Mouse (Mus musculus): ENCODE results near the gene Trip10.
"Not testable (repeated sequence)": the region's sequence is repeated elsewhere in the genome, so short reads cannot be mapped to it uniquely, and the experiment has no call there.

Trip10 gene

DNA sequence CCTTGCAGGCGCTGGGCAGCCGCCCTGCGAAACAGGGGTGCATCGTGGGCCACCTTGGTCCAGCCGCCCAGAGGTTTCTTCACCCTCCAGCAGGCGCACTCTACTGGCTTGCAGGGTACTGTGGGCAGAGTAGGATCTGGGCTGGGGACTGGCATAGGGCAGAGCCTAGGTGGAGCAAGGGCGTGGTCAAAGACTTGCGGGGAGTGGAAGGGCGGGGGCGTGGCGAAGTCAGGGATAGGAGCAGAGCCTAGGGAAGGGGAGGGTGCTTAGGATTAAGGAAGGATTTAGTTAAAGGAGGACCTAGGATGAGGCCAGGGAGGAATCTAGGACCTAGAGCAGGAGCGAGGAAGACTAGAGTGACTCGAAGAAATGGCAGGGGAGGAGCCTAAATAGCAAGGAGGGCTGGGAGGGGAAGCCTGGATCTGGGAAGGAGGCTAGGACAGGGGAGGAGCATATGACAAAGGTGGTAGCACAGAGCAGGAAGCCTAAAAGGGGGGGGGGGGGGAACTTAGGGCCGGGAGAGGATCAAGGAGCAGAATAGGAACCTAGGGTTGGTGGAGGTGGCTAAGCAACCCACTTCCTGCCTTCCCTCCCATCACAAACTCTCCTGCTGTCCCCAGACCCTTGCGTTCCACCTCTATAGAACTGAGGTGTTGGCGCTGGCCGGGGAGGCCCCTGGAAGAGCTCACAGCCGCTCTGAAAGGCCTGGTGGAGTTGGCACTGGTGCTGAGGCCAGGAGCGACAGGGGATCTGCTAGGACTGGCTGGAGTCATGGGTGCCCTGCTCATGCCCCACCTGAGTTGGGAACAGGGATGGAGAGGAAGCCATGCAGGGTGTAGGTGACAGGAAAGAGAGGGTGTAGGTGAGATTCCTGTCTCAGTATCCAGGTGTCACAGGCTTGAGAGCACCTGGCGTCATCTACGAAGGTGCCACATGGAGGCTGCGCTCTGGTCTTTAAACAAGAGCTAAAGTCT is 16.0 kb downstream of the Trip10 start:
- peak; percentile 90 for DNase-seq (ENCODE audit: low spot score)

DNA sequence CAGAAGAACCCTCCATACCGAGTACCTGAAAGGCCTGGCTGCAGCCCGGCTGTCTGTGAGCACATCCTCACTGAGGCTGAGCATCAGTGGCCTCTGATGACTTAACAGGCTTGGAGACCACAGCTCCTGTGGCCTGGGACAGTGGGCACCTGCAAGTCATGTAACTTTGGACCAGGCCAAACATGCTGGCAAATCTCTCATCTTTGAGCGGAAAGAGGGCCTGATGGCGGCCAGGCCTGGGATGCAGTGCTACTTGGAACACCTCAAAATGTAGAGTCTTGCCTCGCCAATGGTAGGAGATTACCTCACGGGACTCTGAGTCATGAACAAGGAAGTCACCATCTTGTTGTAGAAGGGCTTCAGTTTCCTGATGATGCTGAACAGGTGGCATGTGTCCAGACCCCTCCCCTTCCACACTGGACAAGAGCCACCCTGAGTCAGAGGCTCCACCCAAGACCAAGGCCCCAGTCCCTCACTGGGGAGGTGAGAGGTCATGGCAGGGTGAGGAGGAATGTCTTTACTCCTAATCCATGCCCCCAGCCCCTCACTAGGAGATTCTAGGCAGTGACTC is 18.4 kb downstream of the Trip10 start:
- no peak for DNase-seq (ENCODE audit: low spot score)

DNA sequence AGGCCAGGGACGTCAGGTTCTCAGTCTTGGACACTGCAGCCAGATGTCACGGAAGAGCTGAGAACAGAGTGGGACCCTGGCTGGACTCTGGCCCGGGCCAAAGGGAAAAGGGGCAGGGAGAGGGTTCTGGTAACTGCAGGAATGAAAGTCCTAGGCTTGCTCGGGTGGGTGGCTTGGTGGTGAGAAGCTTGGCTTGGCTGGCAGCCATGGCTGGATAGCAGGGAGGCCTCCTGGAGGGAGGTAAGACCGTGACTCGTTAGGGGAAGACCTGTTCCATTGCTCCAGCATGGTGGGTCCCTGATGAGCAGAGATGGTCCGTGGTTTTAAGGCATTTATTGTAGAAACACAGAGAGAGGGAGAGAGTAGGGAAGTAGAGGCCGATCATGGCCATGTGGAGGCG is 22.0 kb downstream of the Trip10 start:
- no peak for DNase-seq (ENCODE audit: low spot score)

DNA sequence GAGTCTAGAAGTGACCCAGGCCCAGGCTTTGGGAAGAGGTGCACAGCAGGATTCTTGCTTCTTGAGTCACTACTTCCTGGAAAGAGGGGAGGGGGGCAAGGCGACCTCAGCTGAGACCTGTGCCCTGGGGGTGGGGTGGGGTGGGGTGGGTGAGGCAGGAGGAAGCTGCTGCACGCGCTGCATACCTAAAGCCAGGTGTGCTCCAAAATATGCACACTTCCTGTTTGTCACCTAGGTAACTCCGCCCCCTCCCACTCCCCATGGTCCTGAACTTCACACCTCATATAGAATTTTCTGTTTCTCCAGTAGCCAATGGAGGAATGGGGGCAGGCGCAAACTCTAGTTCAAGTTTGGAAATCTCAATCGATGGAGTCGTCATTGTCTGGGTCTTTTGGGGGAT is 24.6 kb downstream of the Trip10 start:
- DNase-seq (ENCODE audit: low spot score): no peak

DNA sequence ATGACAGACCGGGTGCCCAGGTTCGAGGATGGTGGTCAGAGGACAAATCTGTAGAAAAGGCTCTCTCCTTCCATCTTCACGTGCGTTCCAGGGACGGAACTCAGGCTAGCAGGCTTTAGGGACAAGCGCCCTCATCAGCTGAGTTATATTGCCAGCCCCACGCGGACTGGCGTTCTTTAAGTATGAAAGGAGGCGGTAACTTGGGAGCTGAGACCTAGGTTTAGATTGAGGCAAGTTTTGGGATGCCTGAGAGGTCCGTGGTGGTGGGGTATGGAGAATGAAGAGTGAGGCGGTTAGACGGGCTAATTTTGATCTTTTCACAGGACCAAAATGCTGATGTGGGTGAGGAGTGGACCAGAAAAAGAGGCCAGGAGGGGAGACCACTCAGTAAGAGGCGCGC is 25.4 kb downstream of the Trip10 start:
- DNase-seq (ENCODE audit: low spot score): no peak

DNA sequence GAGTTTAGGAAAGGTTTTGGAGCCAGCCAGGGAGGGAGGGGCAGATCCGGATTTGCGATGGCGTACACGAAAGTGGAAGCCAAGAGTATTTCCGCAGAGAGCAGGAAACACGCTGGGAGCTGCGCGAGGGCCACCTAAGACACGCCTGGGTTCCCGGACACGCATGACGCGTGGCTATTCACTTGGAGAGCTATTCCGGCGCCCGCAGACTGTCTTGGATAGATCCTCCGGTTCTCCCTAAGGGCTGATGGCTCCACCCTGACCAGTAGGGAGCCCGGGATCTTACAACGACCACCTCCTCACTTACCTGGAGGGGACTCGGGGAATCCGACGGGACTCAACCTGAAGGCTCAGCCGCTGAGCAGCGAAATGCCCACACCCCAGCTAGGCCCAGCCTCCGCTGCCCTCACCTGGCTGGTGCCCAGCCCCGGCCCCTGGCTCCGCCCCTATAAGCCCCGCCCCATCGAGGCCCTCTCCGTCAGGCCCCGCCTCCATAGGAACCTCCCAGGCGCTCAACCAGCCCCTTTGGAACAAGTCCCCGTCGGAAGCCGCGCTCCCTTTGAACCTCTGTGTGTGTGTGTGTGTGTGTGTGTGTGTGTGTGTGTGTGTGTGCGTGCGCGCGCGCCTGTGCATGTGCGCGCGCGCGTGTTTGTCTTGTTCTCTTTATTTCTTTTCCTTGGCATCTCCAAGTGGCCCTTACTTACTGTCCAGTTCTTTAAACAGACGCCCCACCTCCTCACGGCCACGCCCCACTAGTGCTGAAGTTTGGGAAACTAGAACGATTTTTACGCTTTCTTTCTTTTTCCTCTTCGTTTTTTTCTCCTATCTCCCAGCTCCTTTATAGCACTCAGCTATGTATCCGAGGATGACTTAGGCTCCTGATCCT is 26.1 kb downstream of the Trip10 start:
- peak; percentile 89 for DNase-seq (ENCODE audit: low spot score)

DNA sequence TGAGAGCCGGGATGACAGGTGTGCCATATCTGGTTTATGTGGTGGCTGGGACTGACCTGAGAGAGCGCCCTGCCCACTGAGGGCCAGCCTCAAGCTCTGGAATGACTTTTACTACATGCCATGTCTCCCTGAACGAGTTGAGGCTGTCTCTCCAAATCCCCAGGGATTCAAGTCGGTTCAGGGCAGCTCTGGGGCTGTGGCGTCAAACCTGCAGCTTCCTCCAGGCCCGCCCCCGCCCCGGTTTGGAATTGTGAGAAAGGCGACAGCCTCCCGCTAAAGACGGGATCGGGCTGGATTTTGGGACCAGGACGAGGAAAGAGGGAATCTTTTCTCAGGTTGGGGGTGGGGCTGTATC is 26.7 kb downstream of the Trip10 start:
- no peak for DNase-seq (ENCODE audit: low spot score)

DNA sequence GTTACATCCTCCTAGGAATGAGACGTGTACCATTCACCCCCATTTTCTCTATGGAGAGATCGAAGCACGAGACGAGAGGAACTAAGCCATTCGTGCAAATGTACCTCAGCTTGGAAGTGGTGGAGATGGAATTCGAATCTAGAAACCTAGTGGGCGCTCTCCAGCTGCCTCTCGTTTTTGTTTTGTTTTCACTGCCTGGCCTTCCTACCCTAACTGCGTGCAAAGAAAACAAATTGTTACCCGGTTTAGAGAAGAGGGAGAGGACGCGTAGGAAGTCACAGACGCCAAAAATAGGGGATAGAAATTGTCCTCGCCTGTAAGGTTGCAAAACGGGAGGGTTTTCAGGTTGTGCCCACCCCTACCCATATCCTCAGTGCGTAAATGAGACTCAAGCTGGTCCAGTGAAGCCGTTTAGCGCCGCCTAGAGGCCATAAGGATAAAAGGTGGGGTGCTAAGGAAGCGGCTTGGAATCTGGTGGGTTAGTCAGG is 27.4 kb downstream of the Trip10 start:
- DNase-seq (ENCODE audit: low spot score): peak; percentile 63

DNA sequence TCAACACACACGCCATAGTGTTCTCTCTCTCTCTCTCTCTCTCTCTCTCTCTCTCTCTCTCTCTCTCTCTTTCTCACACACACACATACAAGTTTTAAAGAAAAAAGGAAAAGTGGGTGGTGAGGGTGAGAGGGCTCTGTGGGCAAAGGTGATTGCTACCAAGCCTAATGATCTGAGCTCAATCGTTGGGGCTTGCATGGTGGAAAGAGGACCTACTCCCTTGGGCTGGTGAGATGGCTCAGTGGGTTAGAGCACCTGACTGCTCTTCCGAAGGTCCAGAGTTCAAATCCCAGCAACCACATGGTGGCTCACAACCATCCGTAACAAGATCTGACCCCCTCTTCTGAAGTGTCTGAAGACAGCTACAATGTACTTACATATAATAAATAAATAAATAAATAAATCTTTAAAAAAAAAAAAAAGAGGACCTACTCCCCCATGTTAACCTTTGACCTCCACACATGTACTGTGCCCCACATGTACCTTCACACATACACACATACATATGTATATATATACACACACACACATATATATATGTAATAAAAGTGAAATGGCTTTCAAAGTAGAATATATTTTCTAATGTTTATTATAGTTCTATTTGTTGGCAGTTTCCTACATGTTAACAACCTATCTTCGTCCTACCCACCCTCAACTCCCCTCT is 28.5 kb downstream of the Trip10 start:
- DNase-seq (ENCODE audit: low spot score): not testable (repeated sequence)

DNA sequence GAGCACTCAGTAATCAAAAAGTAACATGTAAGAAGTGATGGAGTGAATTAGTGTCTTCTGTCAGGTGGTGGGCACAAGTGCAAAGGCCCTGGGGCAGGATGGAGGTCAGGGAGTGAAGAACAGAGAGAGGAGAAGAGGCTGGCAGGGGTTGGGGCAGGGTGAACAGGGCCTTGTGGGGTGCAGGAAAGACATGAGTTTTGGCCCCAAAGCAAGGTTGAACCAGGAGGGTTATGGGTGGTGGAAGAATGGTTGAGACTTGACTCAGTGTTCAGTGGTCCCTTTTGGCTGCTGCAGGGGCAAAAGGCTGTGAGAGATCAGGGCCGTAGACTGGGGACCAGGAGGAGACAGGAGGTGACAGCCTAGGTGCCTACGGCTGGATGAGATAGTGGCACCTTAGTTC is 29.3 kb downstream of the Trip10 start:
- no peak for DNase-seq (ENCODE audit: low spot score)

DNA sequence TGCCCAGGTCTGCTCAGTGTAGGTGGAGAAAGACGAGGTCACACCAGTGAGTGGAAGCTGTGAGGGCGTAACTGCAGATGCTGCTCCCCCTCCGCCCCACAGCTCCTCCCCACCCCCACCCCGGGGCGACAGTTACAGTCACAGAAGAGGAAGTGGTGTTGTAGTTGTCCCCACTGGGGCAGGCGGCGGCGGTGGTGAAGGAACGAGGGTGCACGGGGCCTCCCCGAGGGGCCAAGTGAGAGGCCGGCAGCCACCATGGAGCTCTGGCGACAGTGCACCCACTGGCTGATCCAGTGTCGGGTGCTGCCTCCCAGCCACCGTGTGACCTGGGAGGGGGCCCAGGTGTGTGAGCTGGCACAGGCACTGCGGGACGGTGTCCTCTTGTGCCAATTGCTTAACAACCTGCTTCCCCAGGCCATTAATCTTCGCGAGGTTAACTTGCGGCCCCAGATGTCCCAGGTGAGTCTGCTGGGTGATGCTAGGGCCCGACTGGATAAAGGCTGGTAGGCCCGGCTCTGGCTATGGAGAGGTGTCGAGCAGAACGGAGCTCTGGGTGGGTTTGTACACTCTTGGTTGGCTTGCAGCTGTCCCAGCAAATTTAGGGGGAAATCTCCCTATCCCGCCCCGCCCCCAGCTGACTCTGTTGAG is 29.8 kb downstream of the Trip10 start, which contains the start of gene Vav1:
Vav1 (plus strand) TSS at position 158 of the 648 bp plus-strand sequence.
- no peak for DNase-seq (ENCODE audit: low spot score)

DNA sequence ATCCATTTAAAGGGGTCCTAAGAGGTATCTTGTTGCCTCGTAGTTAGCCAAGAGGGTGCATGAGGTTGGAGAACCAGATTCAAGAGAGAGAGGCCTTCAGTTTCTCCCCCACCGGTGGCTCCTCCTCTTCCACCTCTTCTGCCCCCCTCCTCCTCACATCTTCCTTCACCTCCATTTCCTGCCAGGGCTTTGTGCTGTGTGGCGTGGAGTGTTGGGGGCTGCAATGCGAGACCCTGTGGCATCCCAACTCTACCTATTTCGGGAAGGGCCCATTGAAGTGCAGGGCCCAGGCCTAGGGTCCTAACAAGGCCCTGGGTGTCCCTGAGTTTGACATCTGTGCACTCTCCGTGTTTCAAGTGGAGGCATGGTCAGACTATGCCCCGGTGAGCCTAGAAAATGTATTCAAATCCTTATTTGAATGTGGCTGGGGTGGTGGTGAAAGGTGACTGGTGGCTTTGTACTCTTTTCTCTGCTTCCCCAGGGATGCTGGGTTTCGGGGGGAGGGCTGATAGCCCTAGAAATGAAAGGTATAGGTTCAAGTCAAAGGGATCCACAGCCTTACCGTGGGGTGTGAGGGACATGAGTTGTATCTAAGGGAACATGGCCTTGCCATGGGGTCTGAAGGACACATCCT is 30.5 kb downstream of the Trip10 start:
- DNase-seq (ENCODE audit: low spot score): no peak

DNA sequence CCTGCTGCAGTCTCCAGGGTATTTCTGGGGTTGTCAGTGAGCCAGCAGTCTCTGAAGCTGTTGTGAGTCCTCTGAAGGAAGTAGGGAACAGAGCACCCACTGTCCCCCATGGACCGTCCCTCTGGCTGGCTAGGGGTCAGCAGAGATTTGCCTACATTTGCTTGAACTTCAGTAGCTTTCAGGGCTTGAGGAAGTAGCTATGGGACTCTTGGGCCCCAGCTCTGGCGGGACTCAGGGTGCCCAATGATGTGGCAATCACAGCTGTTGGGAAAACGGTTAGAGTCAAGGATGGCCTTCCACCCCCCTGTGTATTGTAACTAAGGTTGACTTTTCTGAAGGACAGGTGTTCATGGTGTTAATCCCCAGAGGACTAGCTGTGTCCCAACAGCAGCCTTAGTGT is 31.2 kb downstream of the Trip10 start:
- DNase-seq (ENCODE audit: low spot score): no peak

DNA sequence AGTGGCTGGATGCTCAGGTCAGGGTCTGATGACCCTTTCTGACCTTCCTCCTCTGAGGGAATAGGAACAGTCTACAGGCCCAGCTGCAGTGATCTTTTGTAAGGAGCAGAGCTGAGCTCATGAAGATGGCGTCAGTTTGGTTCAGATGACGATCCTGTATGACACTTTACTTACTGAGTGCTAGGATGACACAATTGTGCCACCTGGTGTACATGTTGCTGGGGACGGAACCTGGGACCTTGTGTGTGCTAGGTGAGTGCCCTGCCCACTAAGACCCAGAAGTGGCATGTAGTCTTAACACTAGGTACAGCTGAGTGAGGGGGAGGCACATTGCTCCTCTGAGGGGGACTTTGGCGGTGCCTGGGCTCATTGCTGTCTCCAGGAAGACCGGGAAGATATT is 34.7 kb downstream of the Trip10 start:
- no peak for DNase-seq (ENCODE audit: low spot score)

DNA sequence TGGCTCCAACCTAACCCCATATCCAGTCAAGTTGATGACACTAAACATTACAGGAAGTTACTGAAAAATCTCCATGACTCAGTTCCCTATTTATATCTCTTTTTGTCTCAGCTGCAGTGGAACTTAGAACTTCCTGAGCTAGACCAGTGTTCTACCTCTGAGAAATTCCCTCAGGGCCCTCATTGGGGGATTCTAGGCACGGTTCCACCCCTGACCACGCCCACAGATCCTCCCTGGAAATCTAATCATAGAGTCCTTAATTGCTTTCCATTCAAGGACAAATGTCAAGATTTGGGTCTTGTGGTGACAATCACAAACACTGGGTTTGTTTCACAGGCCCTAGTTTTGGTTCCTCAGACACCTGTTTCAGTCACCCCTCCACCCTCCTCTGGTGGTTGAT is 35.8 kb downstream of the Trip10 start:
- no peak for DNase-seq (ENCODE audit: low spot score)

DNA sequence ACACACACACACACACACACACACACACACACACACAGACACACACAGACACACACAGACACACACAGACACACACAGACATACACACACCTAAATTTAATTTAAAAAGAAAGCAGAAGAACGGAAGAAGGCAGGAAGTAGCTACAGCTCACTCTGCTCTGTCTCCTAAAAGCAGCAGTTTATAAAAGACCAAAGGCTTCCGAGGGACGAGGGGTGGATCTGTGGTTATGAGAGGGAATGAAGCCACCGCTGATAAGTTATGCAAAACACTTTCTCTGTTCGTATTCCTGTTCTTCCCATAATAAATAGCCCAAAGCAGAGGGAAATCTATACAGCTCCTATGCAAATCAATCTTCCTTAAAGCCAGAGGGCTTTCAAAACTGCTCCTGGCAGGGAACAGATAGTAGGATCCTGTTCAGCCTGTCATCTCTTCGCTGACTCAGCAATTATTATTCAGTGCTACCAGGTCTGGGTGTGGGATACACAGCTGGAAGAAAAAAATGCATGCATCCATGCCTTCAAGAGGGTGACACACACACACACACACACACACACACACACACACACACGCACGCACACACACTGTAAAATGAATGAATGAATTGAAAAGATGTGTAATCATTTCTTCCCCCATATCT is 37.6 kb downstream of the Trip10 start:
- DNase-seq (ENCODE audit: low spot score): no peak

DNA sequence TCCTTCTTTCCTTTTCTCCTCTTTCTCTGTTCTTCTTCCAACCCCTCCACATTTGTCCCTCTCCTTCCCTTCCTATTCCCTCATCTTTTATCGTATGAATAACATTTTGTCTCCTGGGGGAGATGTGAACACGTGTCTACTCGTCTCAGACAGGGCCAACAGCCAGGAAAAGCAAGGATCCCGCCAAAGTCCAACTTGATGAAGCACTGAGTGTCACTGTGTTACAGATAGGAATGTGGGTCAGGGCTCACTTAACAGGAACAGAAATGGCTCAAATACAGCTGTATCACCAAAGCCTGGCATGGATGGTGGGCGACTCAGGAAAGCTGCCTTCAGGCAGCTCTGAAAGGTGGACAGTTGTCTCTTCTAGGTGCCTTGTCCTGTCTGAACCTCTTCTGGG is 40.0 kb downstream of the Trip10 start:
- DNase-seq (ENCODE audit: low spot score): no peak

DNA sequence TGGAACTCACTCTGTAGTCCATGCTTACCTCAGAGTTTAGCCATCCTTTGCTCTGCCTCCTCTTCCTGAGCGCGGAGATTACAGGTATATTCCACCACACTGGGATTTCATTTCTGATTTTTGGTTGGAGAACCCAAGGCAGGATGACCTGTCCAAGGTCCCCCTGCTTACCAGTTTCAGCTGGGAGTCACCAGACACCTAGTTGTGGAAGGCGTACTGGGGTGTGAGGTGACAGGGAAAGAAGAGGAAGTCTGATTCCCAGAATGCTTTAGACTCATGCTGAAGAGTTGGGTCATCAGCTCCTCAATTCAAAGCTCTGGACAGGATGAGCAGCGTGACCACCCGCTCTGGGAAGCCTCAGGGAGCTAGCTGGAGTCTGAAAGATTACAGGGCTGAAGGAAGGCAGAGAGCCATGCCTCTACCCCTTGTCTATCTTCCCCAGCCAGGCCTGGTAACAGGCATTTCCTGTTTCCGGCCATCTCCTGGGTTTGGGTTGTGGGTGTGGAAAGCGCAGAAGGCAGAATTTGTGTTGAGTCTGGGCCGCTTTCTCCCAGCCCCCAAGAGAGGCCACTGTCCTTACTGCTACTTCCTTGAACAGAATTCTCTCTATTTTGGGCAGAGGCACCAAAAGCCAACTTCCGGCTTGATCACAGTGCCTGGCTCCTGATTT is 40.9 kb downstream of the Trip10 start:
- DNase-seq (ENCODE audit: low spot score): no peak

DNA sequence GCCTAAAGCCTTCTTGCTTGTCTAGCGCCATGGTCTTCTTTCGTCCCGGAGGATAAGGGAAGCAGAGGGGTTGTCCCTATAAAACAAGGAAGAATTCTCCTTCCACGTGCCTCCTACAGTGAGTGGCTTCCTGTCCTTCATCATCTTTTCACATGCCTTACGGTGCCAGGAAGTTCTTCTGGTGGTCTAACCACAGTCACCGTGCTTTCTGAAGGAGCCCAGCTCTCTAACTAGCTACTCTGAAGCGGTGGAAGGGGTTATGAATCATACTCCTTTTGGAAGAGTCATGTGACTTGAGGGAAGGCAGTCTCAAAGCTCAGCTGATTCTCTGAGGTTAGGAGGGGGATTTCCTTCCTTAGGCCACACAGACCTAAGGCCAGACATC is 41.4 kb downstream of the Trip10 start:
- DNase-seq (ENCODE audit: low spot score): no peak

DNA sequence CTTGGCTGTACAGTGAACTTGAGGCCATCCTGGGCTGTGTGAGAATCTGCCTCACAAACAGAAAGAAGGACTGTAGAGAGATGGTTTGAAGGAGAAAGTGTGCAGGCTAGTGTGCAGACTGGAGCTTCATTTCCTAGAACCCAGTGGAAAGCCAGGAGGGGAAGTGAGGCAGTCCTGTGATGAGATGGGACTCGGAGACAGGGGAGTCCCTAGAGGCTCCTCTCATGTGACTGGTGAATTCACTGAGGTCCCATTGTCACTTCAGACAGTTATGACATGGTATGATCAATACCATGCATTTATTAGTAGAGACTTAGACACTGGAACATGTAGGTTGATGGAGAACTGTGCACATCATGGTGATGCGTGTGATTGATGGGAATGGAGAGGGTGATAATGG is 43.0 kb downstream of the Trip10 start:
- DNase-seq (ENCODE audit: low spot score): no peak
